Mouse (Mus musculus): ENCODE results near the gene Elmo3. TPM values are rescaled to one million over a fixed set of nuclear protein-coding genes. Genes with fewer than 3 reads are reported as not detected.
A peak's percentile ranks its signal among the peaks of the same experiment; 100 is the strongest.

Gene Elmo3
- polyA plus RNA-seq, 1 experiment from 2014 or later: 5.1 TPM

GRCm38 (mm10) chr8:105293405-105293804 lies 12.0 kb upstream of the Elmo3 start:
- H3K9ac ChIP-seq (ENCODE audit: low read length): no peak overlapping the region
- WGBS: 60% methylated on average over 19 of the region's 19 CpGs

GRCm38 (mm10) chr8:105294776-105295175 lies 10.6 kb upstream of the Elmo3 start:
- H3K4me1 ChIP-seq (ENCODE audit: control insufficient read depth, insufficient read depth, low read length): peaks cover 29% of the 10 kb centered on the region
- H3K4me3 ChIP-seq (ENCODE audit: low read length): peak overlapping the region; percentile 37
- H3K36me3 ChIP-seq (ENCODE audit: control insufficient read depth, insufficient read depth): peaks cover 4% of the 10 kb centered on the region
- H3K27me3 ChIP-seq (ENCODE audit: control insufficient read depth, insufficient read depth, low read length): peaks cover 6% of the 10 kb centered on the region; the same call in 1 of the 2 replicates
- H3K27ac ChIP-seq (ENCODE audit: low read length): no peak overlapping the region
- 62% methylated on average over 9 of the region's 9 CpGs for WGBS
- H3K9me3 ChIP-seq (replicated peaks; ENCODE audit: control insufficient read depth, low read length): no peaks in the 10 kb centered on the region
- ATAC-seq (replicated peaks; ENCODE audit: extremely low read depth, insufficient read depth, low FRiP score): no peak
- H3K9ac ChIP-seq (ENCODE audit: low read length): no peak overlapping the region
- peak overlapping the region; percentile 52 for H3K4me2 ChIP-seq (ENCODE audit: low read depth, low read length)

More at GRCm38 (mm10) chr8:105293405-105293804, 12.0 kb upstream of the Elmo3 start:
- no peaks in the 10 kb centered on the region for H3K9me3 ChIP-seq (replicated peaks; ENCODE audit: control insufficient read depth, low read length)
- H3K27me3 ChIP-seq (ENCODE audit: control insufficient read depth, insufficient read depth, low read length): peaks cover 6% of the 10 kb centered on the region; the same call in 1 of the 2 replicates
- H3K27ac ChIP-seq (ENCODE audit: low read length): no peak overlapping the region
- no peaks in the 10 kb centered on the region for H3K36me3 ChIP-seq (ENCODE audit: control insufficient read depth, insufficient read depth)
- H3K4me2 ChIP-seq (ENCODE audit: low read depth, low read length): no peak overlapping the region
- H3K4me3 ChIP-seq (ENCODE audit: low read length): no peak overlapping the region
- peaks cover 25% of the 10 kb centered on the region for H3K4me1 ChIP-seq (ENCODE audit: control insufficient read depth, insufficient read depth, low read length)
- no peak for ATAC-seq (replicated peaks; ENCODE audit: extremely low read depth, insufficient read depth, low FRiP score)

GRCm38 (mm10) chr8:105295256-105295655 lies 10.1 kb upstream of the Elmo3 start:
- WGBS: 57% methylated on average over 11 of the region's 11 CpGs
- no peaks in the 10 kb centered on the region for H3K9me3 ChIP-seq (replicated peaks; ENCODE audit: control insufficient read depth, low read length)
- H3K27me3 ChIP-seq (ENCODE audit: control insufficient read depth, insufficient read depth, low read length): peaks cover 6% of the 10 kb centered on the region; the same call in 1 of the 2 replicates
- peak overlapping the region; percentile 52 for H3K4me2 ChIP-seq (ENCODE audit: low read depth, low read length)
- H3K4me1 ChIP-seq (ENCODE audit: control insufficient read depth, insufficient read depth, low read length): peaks cover 24% of the 10 kb centered on the region
- peak overlapping the region; percentile 31 for H3K9ac ChIP-seq (ENCODE audit: low read length)
- H3K4me3 ChIP-seq (ENCODE audit: low read length): peak overlapping the region; percentile 37
- peaks cover 9% of the 10 kb centered on the region for H3K36me3 ChIP-seq (ENCODE audit: control insufficient read depth, insufficient read depth)
- no peak for ATAC-seq (replicated peaks; ENCODE audit: extremely low read depth, insufficient read depth, low FRiP score)
- H3K27ac ChIP-seq (ENCODE audit: low read length): peak overlapping the region; percentile 56

GRCm38 (mm10) chr8:105295895-105296573 lies 9.4 kb upstream of the Elmo3 start, which contains the start of gene Exoc3l:
Gene Exoc3l (minus strand): TSS chr8:105296101.
- peaks cover 19% of the 10 kb centered on the region for H3K4me1 ChIP-seq (ENCODE audit: control insufficient read depth, insufficient read depth, low read length)
- 38% methylated on average over 11 of the region's 11 CpGs for WGBS
- no peaks in the 10 kb centered on the region for H3K27me3 ChIP-seq (ENCODE audit: control insufficient read depth, insufficient read depth, low read length)
- ATAC-seq (replicated peaks; ENCODE audit: extremely low read depth, insufficient read depth, low FRiP score): no peak
- peak within 1 kb of the TSS; percentile 89 for H3K4me3 ChIP-seq (ENCODE audit: low read length)
- peak within 1 kb of the TSS; percentile 79 for H3K27ac ChIP-seq (ENCODE audit: low read length)
- peaks cover 17% of the 10 kb centered on the region for H3K36me3 ChIP-seq (ENCODE audit: control insufficient read depth, insufficient read depth)
- peak within 1 kb of the TSS; percentile 92 for H3K9ac ChIP-seq (ENCODE audit: low read length)
- H3K9me3 ChIP-seq (replicated peaks; ENCODE audit: control insufficient read depth, low read length): no peaks in the 10 kb centered on the region
- H3K4me2 ChIP-seq (ENCODE audit: low read depth, low read length): peak within 1 kb of the TSS; percentile 98

- H3K4me3 ChIP-seq (ENCODE audit: low read length): peak within 1 kb of the TSS; percentile 89
- under 1% methylated on average over 58 of the region's 58 CpGs for WGBS
- peak within 1 kb of the TSS; percentile 92 for H3K9ac ChIP-seq (ENCODE audit: low read length)
- H3K4me2 ChIP-seq (ENCODE audit: low read depth, low read length): peak within 1 kb of the TSS; percentile 98
- H3K4me1 ChIP-seq (ENCODE audit: control insufficient read depth, insufficient read depth, low read length): peaks cover 19% of the 10 kb centered on the region
- H3K27me3 ChIP-seq (ENCODE audit: control insufficient read depth, insufficient read depth, low read length): no peaks in the 10 kb centered on the region
- H3K27ac ChIP-seq (ENCODE audit: low read length): peak within 1 kb of the TSS; percentile 79
- H3K36me3 ChIP-seq (ENCODE audit: control insufficient read depth, insufficient read depth): peaks cover 30% of the 10 kb centered on the region
- ATAC-seq (replicated peaks; ENCODE audit: extremely low read depth, insufficient read depth, low FRiP score): peak; percentile 87
- H3K9me3 ChIP-seq (replicated peaks; ENCODE audit: control insufficient read depth, low read length): no peaks in the 10 kb centered on the region
These were observed 7.7 kb upstream of the Elmo3 start, which contains the start of gene E2f4 for GRCm38 (mm10) chr8:105297511-105298192. Gene E2f4 (plus strand): TSS chr8:105297663.

GRCm38 (mm10) chr8:105298351-105299252 lies 6.8 kb upstream of the Elmo3 start:
- H3K4me2 ChIP-seq (ENCODE audit: low read depth, low read length): peak overlapping the region; percentile 98

GRCm38 (mm10) chr8:105299962-105300361 lies 5.4 kb upstream of the Elmo3 start:
- no peaks in the 10 kb centered on the region for H3K27me3 ChIP-seq (ENCODE audit: control insufficient read depth, insufficient read depth, low read length)
- no peak for ATAC-seq (replicated peaks; ENCODE audit: extremely low read depth, insufficient read depth, low FRiP score)
- no peak overlapping the region for H3K4me2 ChIP-seq (ENCODE audit: low read depth, low read length)
- H3K4me3 ChIP-seq (ENCODE audit: low read length): no peak overlapping the region
- no peaks in the 10 kb centered on the region for H3K9me3 ChIP-seq (replicated peaks; ENCODE audit: control insufficient read depth, low read length)
- H3K9ac ChIP-seq (ENCODE audit: low read length): no peak overlapping the region
- H3K27ac ChIP-seq (ENCODE audit: low read length): no peak overlapping the region
- 87% methylated on average over 8 of the region's 8 CpGs for WGBS
- peaks cover 37% of the 10 kb centered on the region for H3K36me3 ChIP-seq (ENCODE audit: control insufficient read depth, insufficient read depth)
- H3K4me1 ChIP-seq (ENCODE audit: control insufficient read depth, insufficient read depth, low read length): peaks cover 34% of the 10 kb centered on the region

More at GRCm38 (mm10) chr8:105298351-105299252, 6.8 kb upstream of the Elmo3 start:
- peaks cover 34% of the 10 kb centered on the region for H3K36me3 ChIP-seq (ENCODE audit: control insufficient read depth, insufficient read depth)
- no peak for ATAC-seq (replicated peaks; ENCODE audit: extremely low read depth, insufficient read depth, low FRiP score)
- H3K9me3 ChIP-seq (replicated peaks; ENCODE audit: control insufficient read depth, low read length): no peaks in the 10 kb centered on the region
- 45% methylated on average over 18 of the region's 18 CpGs for WGBS
- peak overlapping the region; percentile 92 for H3K9ac ChIP-seq (ENCODE audit: low read length)
- H3K27ac ChIP-seq (ENCODE audit: low read length): peak overlapping the region; percentile 79; the same call in 1 of the 2 replicates
- peak overlapping the region; percentile 89 for H3K4me3 ChIP-seq (ENCODE audit: low read length)
- H3K4me1 ChIP-seq (ENCODE audit: control insufficient read depth, insufficient read depth, low read length): peaks cover 21% of the 10 kb centered on the region
- no peaks in the 10 kb centered on the region for H3K27me3 ChIP-seq (ENCODE audit: control insufficient read depth, insufficient read depth, low read length)

- Histone ChIP-seq H3K9ac (ENCODE audit: low read length) (no peak overlapping the region), H3K4me3 (ENCODE audit: low read length) (no peak overlapping the region), H3K36me3 (ENCODE audit: control insufficient read depth, insufficient read depth) (peaks cover 40% of the 10 kb centered on the region), H3K27ac (ENCODE audit: low read length) (no peak overlapping the region), H3K9me3 (replicated peaks; ENCODE audit: control insufficient read depth, low read length) (no peaks in the 10 kb centered on the region), H3K27me3 (ENCODE audit: control insufficient read depth, insufficient read depth, low read length) (no peaks in the 10 kb centered on the region), H3K4me1 (ENCODE audit: control insufficient read depth, insufficient read depth, low read length) (peaks cover 39% of the 10 kb centered on the region), H3K4me2 (ENCODE audit: low read depth, low read length) (no peak overlapping the region)
- ATAC-seq (replicated peaks; ENCODE audit: extremely low read depth, insufficient read depth, low FRiP score): no peak
- WGBS: 75% methylated on average over 8 of the region's 8 CpGs
These were observed 2.0 kb upstream of the Elmo3 start for GRCm38 (mm10) chr8:105303396-105303795.

Data from heart, embryonic 16.5 days (tissue).